Mouse (Mus musculus) myocyte (in vitro differentiated cells): ENCODE results near the gene Igfbp6. TPM values are rescaled to one million over a fixed set of nuclear protein-coding genes. Genes with fewer than 3 reads are reported as not detected.

ENCODE experiments used
- H3K27me3 ChIP-seq: one replicate; pipeline ENCODE4 v1.6.1; 2011; ENCODE audit not compliant: control insufficient read depth, insufficient read depth, insufficient read length
- H3K36me3 ChIP-seq: one replicate; pipeline ENCODE4 v1.6.1; 2011; ENCODE audit not compliant: control insufficient read depth, insufficient read depth
- H3K4me2 ChIP-seq: one replicate; pipeline ENCODE4 v1.6.1; 2011; ENCODE audit warnings: low read depth, control low read depth
- H3K4me3 ChIP-seq: one replicate; pipeline ENCODE4 v1.5.1; 2011; ENCODE audit warnings: mild to moderate bottlenecking, control low read depth, moderate library complexity
- H3K79me2 ChIP-seq: one replicate; pipeline ENCODE4 v1.6.1; 2011; ENCODE audit not compliant: control insufficient read depth, insufficient read depth
- H3ac ChIP-seq: one replicate; pipeline ENCODE4 v1.6.1; 2011; ENCODE audit not compliant: control insufficient read depth, insufficient read length
- CEBPB ChIP-seq: IDR thresholded peaks from 2 replicates; pipeline ENCODE4 v1.6.1; 2011; ENCODE audit warnings: mild to moderate bottlenecking, moderate library complexity; ENCODE audit not compliant: poor library complexity, insufficient read depth, severe bottlenecking
- E2F4 ChIP-seq: IDR thresholded peaks from one replicate; pipeline ENCODE4 v1.6.1; 2011; ENCODE audit warnings: mild to moderate bottlenecking, control low read depth, moderate library complexity; ENCODE audit not compliant: insufficient read depth
- MAX ChIP-seq: IDR thresholded peaks from one replicate; pipeline ENCODE4 v1.6.1; 2011; ENCODE audit warnings: low read depth, mild to moderate bottlenecking, control low read depth
- MYOD1 ChIP-seq, 3 experiments: IDR thresholded peaks; one replicate each; pipeline ENCODE4 v1.6.1; 2011; ENCODE audit warnings: control low read depth in 2 of 3, low read depth in 2 of 3, mild to moderate bottlenecking in 2 of 3, moderate library complexity in 1 of 3; ENCODE audit not compliant: insufficient read length in 2 of 3, control insufficient read depth in 1 of 3
- MYOG ChIP-seq, 3 experiments: IDR thresholded peaks; one replicate each; pipeline ENCODE4 v1.6.1; 2011; ENCODE audit warnings: control low read depth in 2 of 3, low read depth in 2 of 3, mild to moderate bottlenecking in 2 of 3; ENCODE audit not compliant: insufficient read length in 2 of 3, control insufficient read depth in 1 of 3, insufficient read depth in 1 of 3
- POLR2A ChIP-seq: IDR thresholded peaks from one replicate; pipeline ENCODE4 v1.6.1; 2011; ENCODE audit warnings: low read depth, mild to moderate bottlenecking, control low read depth, moderate library complexity; ENCODE audit not compliant: insufficient read length
- POLR2AphosphoS2 ChIP-seq: IDR thresholded peaks from one replicate; pipeline ENCODE4 v1.6.1; 2011; ENCODE audit warnings: low read depth, control low read depth; ENCODE audit not compliant: insufficient read length
- REST ChIP-seq: IDR thresholded peaks from one replicate; pipeline ENCODE4 v1.6.1; 2011; ENCODE audit warnings: mild to moderate bottlenecking, control low read depth, moderate library complexity; ENCODE audit not compliant: insufficient read depth, insufficient read length
- SRF ChIP-seq: IDR thresholded peaks from one replicate; pipeline ENCODE4 v1.6.1; 2011; ENCODE audit warnings: low read depth; ENCODE audit not compliant: control insufficient read depth, insufficient read length
- TCF12 ChIP-seq: IDR thresholded peaks from one replicate; pipeline ENCODE4 v1.6.1; 2011; ENCODE audit warnings: mild to moderate bottlenecking, control low read depth; ENCODE audit not compliant: poor library complexity, insufficient read depth, severe bottlenecking
- TCF3 ChIP-seq: IDR thresholded peaks from one replicate; pipeline ENCODE4 v1.6.1; 2011; ENCODE audit warnings: low read depth, control low read depth; ENCODE audit not compliant: insufficient read length
- USF1 ChIP-seq: IDR thresholded peaks from one replicate; pipeline ENCODE4 v1.6.1; 2011; ENCODE audit warnings: low read depth, mild to moderate bottlenecking, control low read depth, moderate library complexity
- polyA plus RNA-seq: library from polyadenylated mRNA; unstranded; fragments of >200 nt; fragmentation: generic; extraction: Trizol; gene quantifications from one replicate; pipeline ENCODE4 v1.2.1, GENCODE M21; 2012; ENCODE audit warnings: missing spikeins

Igfbp6 gene
- polyA plus RNA-seq, 1 experiment, result 182 TPM

DNA sequence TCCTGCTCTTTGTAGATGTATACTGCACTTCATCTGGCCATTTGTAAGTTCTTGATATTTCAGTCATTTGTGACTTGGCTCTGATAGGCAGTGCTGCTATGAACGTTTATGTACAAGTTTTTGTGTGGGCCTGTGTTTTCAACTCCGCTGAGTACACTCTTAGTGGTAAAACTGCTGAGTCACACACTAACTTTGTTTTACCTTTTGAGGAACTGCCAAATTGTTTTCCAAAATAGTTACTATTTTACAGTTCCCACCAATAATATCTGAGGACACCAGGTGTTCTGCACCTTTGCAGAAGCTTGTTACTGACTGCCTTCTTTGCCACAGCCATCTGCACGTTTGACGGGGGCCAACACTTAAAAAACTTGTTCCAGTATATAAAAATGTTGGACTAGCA lies 50.3 kb downstream of the Igfbp6 start:
- H3K36me3 ChIP-seq, result no peaks in the 10 kb centered on the region
- no peaks in the 10 kb centered on the region for H3K79me2 ChIP-seq
- no peak for TF ChIP-seq POLR2A
- no peak for TF ChIP-seq MYOD1 (IDR thresholded peaks at IDR 0.05; ENCODE audit: control insufficient read depth in 1 of 3, insufficient read length in 2 of 3, low read depth in 2 of 3)
- no peak for TF ChIP-seq MAX
- no peak for TF ChIP-seq REST
- no peak for TF ChIP-seq MYOG (IDR thresholded peaks at IDR 0.05; ENCODE audit: control insufficient read depth in 1 of 3, insufficient read depth in 1 of 3, insufficient read length in 2 of 3, low read depth in 2 of 3)
- TF ChIP-seq E2F4, result no peak
- no peak for TF ChIP-seq SRF
- TF ChIP-seq TCF3, result no peak
- no peak for TF ChIP-seq POLR2AphosphoS2
- TF ChIP-seq USF1, result no peak
- no peaks in the 10 kb centered on the region for H3K27me3 ChIP-seq
- no peak overlapping the region for H3K4me2 ChIP-seq
- H3ac ChIP-seq, result no peak overlapping the region
- no peak overlapping the region for H3K4me3 ChIP-seq

DNA sequence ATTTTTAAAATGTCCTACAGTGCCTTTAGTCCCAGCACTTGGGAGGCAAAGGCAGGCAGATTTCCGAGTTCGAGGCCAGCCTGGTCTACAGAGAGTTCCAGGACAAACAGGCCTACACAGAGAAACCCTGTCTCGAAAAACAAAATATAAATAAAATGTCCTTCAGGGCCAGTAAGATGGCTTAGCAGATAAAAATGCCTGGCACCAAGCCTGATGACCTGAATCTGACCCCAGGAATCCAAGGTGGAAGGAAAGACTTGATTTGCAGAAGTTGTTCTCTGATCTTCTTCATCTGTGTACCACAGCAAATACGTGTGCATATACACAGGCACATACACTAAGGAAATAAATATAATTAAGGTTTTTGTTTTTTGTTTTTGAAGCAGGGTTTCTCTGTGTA lies 51.2 kb downstream of the Igfbp6 start:
- Histone ChIP-seq H3K4me3 (no peak overlapping the region), H3K27me3 (no peaks in the 10 kb centered on the region), H3K79me2 (no peaks in the 10 kb centered on the region), H3ac (no peak overlapping the region), H3K36me3 (no peaks in the 10 kb centered on the region), H3K4me2 (no peak overlapping the region)
- no peak for TF ChIP-seq TCF3
- TF ChIP-seq USF1, result no peak
- TF ChIP-seq E2F4, result no peak
- no peak for TF ChIP-seq MYOG (IDR thresholded peaks at IDR 0.05; ENCODE audit: control insufficient read depth in 1 of 3, insufficient read depth in 1 of 3, insufficient read length in 2 of 3, low read depth in 2 of 3)
- TF ChIP-seq SRF, result no peak
- TF ChIP-seq REST, result no peak
- TF ChIP-seq POLR2AphosphoS2, result no peak
- no peak for TF ChIP-seq MAX
- TF ChIP-seq POLR2A, result no peak
- no peak for TF ChIP-seq CEBPB
- no peak for TF ChIP-seq MYOD1 (IDR thresholded peaks at IDR 0.05; ENCODE audit: control insufficient read depth in 1 of 3, insufficient read length in 2 of 3, low read depth in 2 of 3)
- TF ChIP-seq TCF12, result no peak

DNA sequence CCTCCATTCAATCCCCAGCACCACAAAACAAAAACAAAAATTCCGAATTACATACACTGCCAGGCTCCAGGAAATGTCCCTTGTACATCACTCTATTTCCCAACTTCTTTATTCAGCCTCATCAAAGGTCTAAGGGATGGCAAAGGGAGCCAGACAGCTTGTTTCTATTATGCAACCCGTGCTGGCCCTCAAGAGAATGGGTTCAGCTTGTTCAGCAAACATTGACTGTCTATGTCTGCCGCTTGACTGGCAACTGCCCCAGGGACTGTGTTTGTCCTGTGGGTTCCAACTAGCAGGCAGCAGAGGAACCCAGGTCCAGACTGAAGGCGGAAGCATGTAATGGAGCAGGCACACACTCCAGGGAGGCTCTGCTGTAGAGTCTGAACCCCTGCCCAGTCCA lies 54.7 kb downstream of the Igfbp6 start:
- Histone ChIP-seq H3K4me3 (no peak overlapping the region), H3K27me3 (no peaks in the 10 kb centered on the region), H3K36me3 (no peaks in the 10 kb centered on the region), H3K79me2 (no peaks in the 10 kb centered on the region), H3K4me2 (no peak overlapping the region), H3ac (no peak overlapping the region)
- no peak for TF ChIP-seq E2F4
- no peak for TF ChIP-seq CEBPB
- TF ChIP-seq TCF12, result no peak

Other genes with a start within 250 kb of the Igfbp6 start
- gene Krt4, start 219.6 kb upstream of the Igfbp6 start, polyA plus RNA-seq, result not detected
- gene Krt79, start 204.0 kb upstream of the Igfbp6 start, polyA plus RNA-seq, result 0.04 TPM
- gene Krt78, start 190.1 kb upstream of the Igfbp6 start, polyA plus RNA-seq, result not detected
- gene Krt8, start 139.9 kb upstream of the Igfbp6 start, polyA plus RNA-seq, result 0.16 TPM
- gene Krt18, start 116.2 kb upstream of the Igfbp6 start, polyA plus RNA-seq, result not detected
- gene Eif4b, start 70.6 kb upstream of the Igfbp6 start, polyA plus RNA-seq, result 266 TPM
- gene Tns2, start 43.9 kb upstream of the Igfbp6 start, polyA plus RNA-seq, result 128 TPM
- gene Spryd3, start 8.1 kb upstream of the Igfbp6 start, polyA plus RNA-seq, result 51.0 TPM
- 0.43 TPM for gene Soat2, start 6.2 kb downstream of the Igfbp6 start, polyA plus RNA-seq
- gene Zfp740, start 58.9 kb downstream of the Igfbp6 start, polyA plus RNA-seq, result 42.3 TPM
- 18.8 TPM for gene Csad, start 60.4 kb downstream of the Igfbp6 start, polyA plus RNA-seq
- gene Itgb7, start 87.6 kb downstream of the Igfbp6 start, polyA plus RNA-seq, result 2.0 TPM
- gene Rarg, start 113.2 kb downstream of the Igfbp6 start, polyA plus RNA-seq, result 63.8 TPM
- not detected for gene Gm9918, start 126.2 kb downstream of the Igfbp6 start, polyA plus RNA-seq
- 83.3 TPM for gene Mfsd5, start 135.1 kb downstream of the Igfbp6 start, polyA plus RNA-seq
- gene Espl1, start 151.9 kb downstream of the Igfbp6 start, polyA plus RNA-seq, result 16.7 TPM
- gene Pfdn5, start 181.8 kb downstream of the Igfbp6 start, polyA plus RNA-seq, result 476 TPM
- 97.0 TPM for gene Myg1, start 187.3 kb downstream of the Igfbp6 start, polyA plus RNA-seq
- 57.5 TPM for gene Aaas, start 206.4 kb downstream of the Igfbp6 start, polyA plus RNA-seq
- 0.24 TPM for gene Sp7, start 222.8 kb downstream of the Igfbp6 start, polyA plus RNA-seq